Mouse (Mus musculus): ENCODE results near the gene Rreb1. TPM values are rescaled to one million over a fixed set of nuclear protein-coding genes. Genes with fewer than 3 reads are reported as not detected.

Gene Rreb1
- polyA plus RNA-seq, 1 experiment from 2014 or later: 21.1 TPM

- ChIA-PET CTCF (no interaction called here), POLR2A (no interaction called here)
- DNase-seq (ENCODE audit: low read depth, low spot score) (no peak), ATAC-seq (no peak)
- H3K27me3 ChIP-seq: no peaks in the 10 kb centered on the region
- no peak for TF ChIP-seq CTCF (IDR thresholded peaks at IDR 0.05)
- in situ Hi-C loops (cut with MboI; ENCODE audit: low pct_unique_long_range_greater_than_20kb): no loop called here
Measured at GRCm38 (mm10) chr13:37781557-37781956, 3.4 kb downstream of the Rreb1 start.

- in situ Hi-C loops (cut with MboI; ENCODE audit: low pct_unique_long_range_greater_than_20kb): no loop called here
- DNase-seq (ENCODE audit: low read depth, low spot score) (no peak), ATAC-seq (no peak)
- TF ChIP-seq CTCF (IDR thresholded peaks at IDR 0.05): no peak
- ChIA-PET POLR2A (no interaction called here), CTCF (no interaction called here)
- no peaks in the 10 kb centered on the region for H3K27me3 ChIP-seq
Measured at GRCm38 (mm10) chr13:37782144-37782543, 3.9 kb downstream of the Rreb1 start.

GRCm38 (mm10) chr13:37783676-37784075 lies 5.5 kb downstream of the Rreb1 start:
- ATAC-seq: no peak

GRCm38 (mm10) chr13:37784226-37784625 lies 6.0 kb downstream of the Rreb1 start:
- ChIA-PET POLR2A (no interaction called here), CTCF (interaction anchor here (1.4 kb wide), 1 partner anchor 12 kb away, joined by 4 read pairs; no protein-coding TSS in a partner anchor)
- DNase-seq (ENCODE audit: low read depth, low spot score): peak; percentile 15
- no peak for TF ChIP-seq CTCF (IDR thresholded peaks at IDR 0.05)
- H3K27me3 ChIP-seq: no peaks in the 10 kb centered on the region
- ATAC-seq: no peak
- in situ Hi-C loops (cut with MboI; ENCODE audit: low pct_unique_long_range_greater_than_20kb): no loop called here

More at GRCm38 (mm10) chr13:37783676-37784075, 5.5 kb downstream of the Rreb1 start:
- ChIA-PET POLR2A (no interaction called here), CTCF (no interaction called here)
- no peaks in the 10 kb centered on the region for H3K27me3 ChIP-seq
- DNase-seq (ENCODE audit: low read depth, low spot score): no peak
- no peak for TF ChIP-seq CTCF (IDR thresholded peaks at IDR 0.05)
- in situ Hi-C loops (cut with MboI; ENCODE audit: low pct_unique_long_range_greater_than_20kb): no loop called here

GRCm38 (mm10) chr13:37792739-37793336 lies 14.6 kb downstream of the Rreb1 start:
- in situ Hi-C loops (cut with MboI; ENCODE audit: low pct_unique_long_range_greater_than_20kb): no loop called here
- POLR2A ChIA-PET: interaction anchor here (0.5 to 0.6 kb wide), 2 partner anchors 36 to 55 kb away, joined by 3 to 4 read pairs; no protein-coding TSS in a partner anchor
- DNase-seq (ENCODE audit: low read depth, low spot score): peak; percentile 30

GRCm38 (mm10) chr13:37798811-37799210 lies 20.6 kb downstream of the Rreb1 start:
- no peak for ATAC-seq
- in situ Hi-C loops (cut with MboI; ENCODE audit: low pct_unique_long_range_greater_than_20kb): no loop called here
- POLR2A ChIA-PET: interaction anchor here (1.1 kb wide), 1 partner anchor 290 kb away, joined by 3 read pairs; no protein-coding TSS in a partner anchor
- H3K27me3 ChIP-seq: no peaks in the 10 kb centered on the region
- no peak for DNase-seq (ENCODE audit: low read depth, low spot score)
- CTCF ChIA-PET: interaction anchor here (1.3 kb wide), 1 partner anchor 15 kb away, joined by 3 read pairs; no protein-coding TSS in a partner anchor
- no peak for TF ChIP-seq CTCF (IDR thresholded peaks at IDR 0.05)

More at GRCm38 (mm10) chr13:37792739-37793336, 14.6 kb downstream of the Rreb1 start:
- ATAC-seq: no peak
- no peak for TF ChIP-seq CTCF (IDR thresholded peaks at IDR 0.05)
- H3K27me3 ChIP-seq: no peaks in the 10 kb centered on the region
- CTCF ChIA-PET: no interaction called here

- DNase-seq (ENCODE audit: low read depth, low spot score) (no peak), ATAC-seq (no peak)
- CTCF ChIA-PET: interaction anchor here (1.3 kb wide), 1 partner anchor 15 kb away, joined by 3 read pairs; no protein-coding TSS in a partner anchor
- no peak for TF ChIP-seq CTCF (IDR thresholded peaks at IDR 0.05)
- H3K27me3 ChIP-seq: no peaks in the 10 kb centered on the region
- in situ Hi-C loops (cut with MboI; ENCODE audit: low pct_unique_long_range_greater_than_20kb): no loop called here
- POLR2A ChIA-PET: no interaction called here
Measured at GRCm38 (mm10) chr13:37799413-37799812, 21.2 kb downstream of the Rreb1 start.

DNA sequence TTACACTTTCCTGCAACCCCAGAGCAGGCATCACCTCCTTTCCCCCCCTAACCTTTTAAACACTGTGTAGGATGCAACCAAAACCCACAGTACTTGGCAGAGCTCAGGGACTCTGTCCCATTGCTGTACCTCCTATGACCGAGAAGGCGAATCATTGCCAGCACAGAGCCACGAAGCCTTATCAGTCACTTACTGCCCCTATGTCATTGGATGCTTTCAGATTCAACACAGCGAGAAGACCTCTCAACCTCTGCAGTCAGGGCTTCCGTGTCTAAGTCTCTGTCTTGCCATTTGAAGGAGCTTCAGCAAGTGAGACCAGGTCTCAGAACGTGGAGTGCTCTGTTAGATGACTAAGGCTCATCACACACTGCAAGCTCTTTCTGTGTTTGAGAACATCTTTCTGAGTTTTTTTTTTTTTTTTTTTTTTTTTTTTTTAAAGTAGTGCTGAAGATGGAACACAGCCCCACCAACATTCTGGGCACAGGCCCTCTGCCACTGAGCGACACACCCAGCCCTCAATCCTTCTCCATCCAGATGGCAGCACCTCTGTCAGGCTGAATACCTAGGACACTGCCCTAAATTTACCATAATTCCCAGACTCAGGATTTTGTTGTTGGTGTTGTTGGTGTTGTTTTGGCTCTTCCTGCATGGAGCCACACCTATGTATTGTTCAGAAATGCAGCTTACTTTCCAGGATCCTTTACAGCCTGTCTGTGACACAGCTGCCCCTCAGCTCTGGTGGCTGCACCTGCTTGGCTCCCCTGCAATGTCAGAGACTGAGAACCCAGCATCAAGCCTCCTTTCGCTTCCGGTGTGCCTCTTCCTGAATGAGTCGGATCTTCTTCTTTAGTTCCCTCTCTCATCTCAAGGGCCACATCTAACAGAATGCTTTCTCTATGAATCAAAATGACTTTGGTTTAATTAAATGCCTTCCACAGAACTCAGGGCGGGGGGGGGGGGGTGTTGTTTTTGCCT lies 23.2 kb downstream of the Rreb1 start:
- ATAC-seq (no peak), DNase-seq (ENCODE audit: low read depth, low spot score) (no peak)
- TF ChIP-seq CTCF (IDR thresholded peaks at IDR 0.05): no peak
- in situ Hi-C loops (cut with MboI; ENCODE audit: low pct_unique_long_range_greater_than_20kb): no loop called here
- ChIA-PET POLR2A (no interaction called here), CTCF (no interaction called here)
- no peaks in the 10 kb centered on the region for H3K27me3 ChIP-seq

- no peak for ATAC-seq
- no peak for TF ChIP-seq CTCF (IDR thresholded peaks at IDR 0.05)
- ChIA-PET CTCF (no interaction called here), POLR2A (no interaction called here)
- H3K27me3 ChIP-seq: no peaks in the 10 kb centered on the region
- in situ Hi-C loops (cut with MboI; ENCODE audit: low pct_unique_long_range_greater_than_20kb): no loop called here
- no peak for DNase-seq (ENCODE audit: low read depth, low spot score)
Measured at GRCm38 (mm10) chr13:37802246-37803003, 24.2 kb downstream of the Rreb1 start.

- TF ChIP-seq CTCF (IDR thresholded peaks at IDR 0.05): no peak
- ChIA-PET CTCF (no interaction called here), POLR2A (no interaction called here)
- H3K27me3 ChIP-seq: no peaks in the 10 kb centered on the region
- in situ Hi-C loops (cut with MboI; ENCODE audit: low pct_unique_long_range_greater_than_20kb): no loop called here
- DNase-seq (ENCODE audit: low read depth, low spot score) (no peak), ATAC-seq (no peak)
Measured at GRCm38 (mm10) chr13:37803244-37803643, 25.0 kb downstream of the Rreb1 start.
